Mouse (Mus musculus) myocyte (in vitro differentiated cells): ENCODE data around the gene Rab28.

ENCODE experiments used
- CEBPB ChIP-seq: IDR thresholded peaks from 2 replicates; pipeline ENCODE4 v1.6.1; 2011; ENCODE audit warnings: mild to moderate bottlenecking, moderate library complexity; ENCODE audit not compliant: poor library complexity, insufficient read depth, severe bottlenecking
- E2F4 ChIP-seq: IDR thresholded peaks from one replicate; pipeline ENCODE4 v1.6.1; 2011; ENCODE audit warnings: mild to moderate bottlenecking, control low read depth, moderate library complexity; ENCODE audit not compliant: insufficient read depth
- MAX ChIP-seq: IDR thresholded peaks from one replicate; pipeline ENCODE4 v1.6.1; 2011; ENCODE audit warnings: low read depth, mild to moderate bottlenecking, control low read depth
- MYOD1 ChIP-seq, 3 experiments: IDR thresholded peaks; one replicate each; pipeline ENCODE4 v1.6.1; 2011; ENCODE audit warnings: control low read depth in 2 of 3, low read depth in 2 of 3, mild to moderate bottlenecking in 2 of 3, moderate library complexity in 1 of 3; ENCODE audit not compliant: insufficient read length in 2 of 3, control insufficient read depth in 1 of 3
- MYOG ChIP-seq, 3 experiments: IDR thresholded peaks; one replicate each; pipeline ENCODE4 v1.6.1; 2011; ENCODE audit warnings: control low read depth in 2 of 3, low read depth in 2 of 3, mild to moderate bottlenecking in 2 of 3; ENCODE audit not compliant: insufficient read length in 2 of 3, control insufficient read depth in 1 of 3, insufficient read depth in 1 of 3
- POLR2A ChIP-seq: IDR thresholded peaks from one replicate; pipeline ENCODE4 v1.6.1; 2011; ENCODE audit warnings: low read depth, mild to moderate bottlenecking, control low read depth, moderate library complexity; ENCODE audit not compliant: insufficient read length
- POLR2AphosphoS2 ChIP-seq: IDR thresholded peaks from one replicate; pipeline ENCODE4 v1.6.1; 2011; ENCODE audit warnings: low read depth, control low read depth; ENCODE audit not compliant: insufficient read length
- REST ChIP-seq: IDR thresholded peaks from one replicate; pipeline ENCODE4 v1.6.1; 2011; ENCODE audit warnings: mild to moderate bottlenecking, control low read depth, moderate library complexity; ENCODE audit not compliant: insufficient read depth, insufficient read length
- SRF ChIP-seq: IDR thresholded peaks from one replicate; pipeline ENCODE4 v1.6.1; 2011; ENCODE audit warnings: low read depth; ENCODE audit not compliant: control insufficient read depth, insufficient read length
- TCF12 ChIP-seq: IDR thresholded peaks from one replicate; pipeline ENCODE4 v1.6.1; 2011; ENCODE audit warnings: mild to moderate bottlenecking, control low read depth; ENCODE audit not compliant: poor library complexity, insufficient read depth, severe bottlenecking
- TCF3 ChIP-seq: IDR thresholded peaks from one replicate; pipeline ENCODE4 v1.6.1; 2011; ENCODE audit warnings: low read depth, control low read depth; ENCODE audit not compliant: insufficient read length
- USF1 ChIP-seq: IDR thresholded peaks from one replicate; pipeline ENCODE4 v1.6.1; 2011; ENCODE audit warnings: low read depth, mild to moderate bottlenecking, control low read depth, moderate library complexity

GRCm38 (mm10) chr5:41666012-41666411 is 41.9 kb downstream of the Rab28 start:
- TF ChIP-seq POLR2A: no peak
- TF ChIP-seq CEBPB: no peak
- no peak for TF ChIP-seq MYOG (IDR thresholded peaks at IDR 0.05; ENCODE audit: control insufficient read depth in 1 of 3, insufficient read depth in 1 of 3, insufficient read length in 2 of 3, low read depth in 2 of 3)
- TF ChIP-seq E2F4: no peak
- no peak for TF ChIP-seq TCF12
- no peak for TF ChIP-seq REST
- TF ChIP-seq MAX: no peak
- TF ChIP-seq MYOD1 (IDR thresholded peaks at IDR 0.05; ENCODE audit: control insufficient read depth in 1 of 3, insufficient read length in 2 of 3, low read depth in 2 of 3): no peak
- no peak for TF ChIP-seq POLR2AphosphoS2
- TF ChIP-seq USF1: no peak
- no peak for TF ChIP-seq SRF
- TF ChIP-seq TCF3: no peak
